Mouse (Mus musculus): ENCODE results near the gene Slc9a3r2. TPM values are rescaled to one million over a fixed set of nuclear protein-coding genes. Genes with fewer than 3 reads are reported as not detected.

Slc9a3r2 gene
- polyA plus RNA-seq, 2 experiments, result 5.5 to 8.1 TPM

- Histone ChIP-seq H3K4me2 (ENCODE audit: low read depth) (peak overlapping the region; percentile 95), H3K36me3 (replicated peaks; ENCODE audit: control insufficient read depth, insufficient read depth, low read depth) (no peaks in the 10 kb centered on the region; the same call in 1 of the 2 replicates), H3K9ac (replicated peaks) (peak overlapping the region; percentile 78), H3K27ac (peak overlapping the region; percentile 48), H3K4me3 (ENCODE audit: insufficient read depth in 1 of 2, low read depth in 2 of 2, low read length in 2 of 2) (peak overlapping the region; percentile 87), H3K4me1 (replicated peaks; ENCODE audit: control insufficient read depth in 2 of 2, insufficient read depth in 2 of 2, low read length in 1 of 2) (peaks cover 4 to 21% of the 10 kb centered on the region in 2 experiments), H3K27me3 (ENCODE audit: control insufficient read depth, insufficient read depth, low read length) (no peaks in the 10 kb centered on the region), H3K9me3 (ENCODE audit: control insufficient read depth, low read length) (no peaks in the 10 kb centered on the region)
- TF ChIP-seq CTCF (IDR thresholded peaks at IDR 0.05; ENCODE audit: low read depth), result no peak
- no peak for TF ChIP-seq EP300 (IDR thresholded peaks at IDR 0.05; ENCODE audit: low read depth)
- 12% methylated on average over 22 of the region's 22 CpGs for WGBS (ENCODE audit: insufficient replicate concordance)
- peak; percentile 22; the same call in 1 of the 2 replicates for ATAC-seq (ENCODE audit: insufficient read depth)
- no peak for DNase-seq (ENCODE audit: low read depth in 3 of 3, low spot score in 3 of 3)
These were observed 17.2 kb downstream of the Slc9a3r2 start for GRCm38 (mm10) chr17:24632813-24633449.

DNA sequence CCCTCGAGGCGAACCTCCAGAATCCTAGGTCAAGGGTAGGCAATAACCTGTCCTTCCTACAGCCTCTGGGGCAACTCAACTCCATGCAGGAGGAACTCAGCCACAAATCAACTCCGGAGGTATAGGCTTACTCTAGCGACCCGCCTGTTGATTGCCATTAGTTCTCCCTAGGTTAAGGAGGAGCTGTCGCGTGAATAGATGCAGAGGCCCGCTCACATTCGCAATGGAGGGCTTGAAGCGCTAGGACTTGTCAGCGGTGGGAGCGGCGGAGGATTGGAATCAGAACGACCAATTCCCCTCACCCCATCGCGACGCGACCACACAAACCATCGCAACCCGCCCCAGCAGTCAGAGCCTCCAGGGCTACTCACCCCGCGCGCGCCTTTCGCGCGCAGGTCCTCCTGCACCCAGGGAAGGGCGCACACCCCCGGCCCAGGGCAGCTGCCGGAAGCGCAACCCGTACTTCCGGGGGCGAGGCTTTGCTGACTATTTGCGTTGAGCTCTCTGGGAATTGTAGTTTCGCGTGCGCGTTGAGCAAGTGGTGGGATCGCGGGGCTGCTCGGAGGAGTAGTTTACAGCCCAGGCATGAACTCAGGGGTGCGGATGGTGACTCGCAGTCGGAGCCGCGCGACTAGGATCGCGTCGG lies 17.8 kb downstream of the Slc9a3r2 start, which contains the start of the genes Tsc2 and Nthl1:
Gene Tsc2 (minus strand): TSS at position 464 of the 646 bp plus-strand sequence.
Gene Nthl1 (plus strand): TSS at position 514 of the 646 bp plus-strand sequence.
- H3K27ac ChIP-seq, result peak within 1 kb of the TSS; percentile 48
- H3K9me3 ChIP-seq (ENCODE audit: control insufficient read depth, low read length), result no peaks in the 10 kb centered on the region
- H3K4me2 ChIP-seq (ENCODE audit: low read depth), result peak within 1 kb of the TSS; percentile 95
- peak within 1 kb of the TSS; percentile 78 for H3K9ac ChIP-seq (replicated peaks)
- no peaks in the 10 kb centered on the region for H3K27me3 ChIP-seq (ENCODE audit: control insufficient read depth, insufficient read depth, low read length)
- 1% methylated on average over 51 of the region's 51 CpGs for WGBS (ENCODE audit: insufficient replicate concordance)
- peak; percentile 76 for ATAC-seq (ENCODE audit: insufficient read depth)
- H3K4me3 ChIP-seq (ENCODE audit: insufficient read depth in 1 of 2, low read depth in 2 of 2, low read length in 2 of 2), result peak within 1 kb of the TSS; percentile 87
- H3K4me1 ChIP-seq (replicated peaks; ENCODE audit: control insufficient read depth in 2 of 2, insufficient read depth in 2 of 2, low read length in 1 of 2), result peaks cover 4 to 21% of the 10 kb centered on the region in 2 experiments
- TF ChIP-seq EP300 (IDR thresholded peaks at IDR 0.05; ENCODE audit: low read depth) (no peak), CTCF (IDR thresholded peaks at IDR 0.05; ENCODE audit: low read depth) (no peak)
- no peaks in the 10 kb centered on the region; the same call in 1 of the 2 replicates for H3K36me3 ChIP-seq (replicated peaks; ENCODE audit: control insufficient read depth, insufficient read depth, low read depth)
- DNase-seq (ENCODE audit: low read depth in 3 of 3, low spot score in 3 of 3), result peak; percentile 64 to 67 (median 66)

GRCm38 (mm10) chr17:24630072-24630471 lies 20.1 kb downstream of the Slc9a3r2 start:
- Histone ChIP-seq H3K27me3 (ENCODE audit: control insufficient read depth, insufficient read depth, low read length) (no peaks in the 10 kb centered on the region), H3K4me1 (replicated peaks; ENCODE audit: control insufficient read depth in 2 of 2, insufficient read depth in 2 of 2, low read length in 1 of 2) (peaks cover 4 to 14% of the 10 kb centered on the region in 2 experiments), H3K9me3 (ENCODE audit: control insufficient read depth, low read length) (no peaks in the 10 kb centered on the region), H3K27ac (no peak overlapping the region), H3K4me3 (ENCODE audit: insufficient read depth in 1 of 2, low read depth in 2 of 2, low read length in 2 of 2) (no peak overlapping the region), H3K4me2 (ENCODE audit: low read depth) (no peak overlapping the region), H3K36me3 (replicated peaks; ENCODE audit: control insufficient read depth, insufficient read depth, low read depth) (no peaks in the 10 kb centered on the region; the same call in 1 of the 2 replicates), H3K9ac (replicated peaks) (no peak overlapping the region)
- ATAC-seq (ENCODE audit: insufficient read depth) (no peak), DNase-seq (ENCODE audit: low read depth in 3 of 3, low spot score in 3 of 3) (no peak)
- 84% methylated on average over 14 of the region's 14 CpGs for WGBS (ENCODE audit: insufficient replicate concordance)
- no peak for TF ChIP-seq EP300 (IDR thresholded peaks at IDR 0.05; ENCODE audit: low read depth)

DNA sequence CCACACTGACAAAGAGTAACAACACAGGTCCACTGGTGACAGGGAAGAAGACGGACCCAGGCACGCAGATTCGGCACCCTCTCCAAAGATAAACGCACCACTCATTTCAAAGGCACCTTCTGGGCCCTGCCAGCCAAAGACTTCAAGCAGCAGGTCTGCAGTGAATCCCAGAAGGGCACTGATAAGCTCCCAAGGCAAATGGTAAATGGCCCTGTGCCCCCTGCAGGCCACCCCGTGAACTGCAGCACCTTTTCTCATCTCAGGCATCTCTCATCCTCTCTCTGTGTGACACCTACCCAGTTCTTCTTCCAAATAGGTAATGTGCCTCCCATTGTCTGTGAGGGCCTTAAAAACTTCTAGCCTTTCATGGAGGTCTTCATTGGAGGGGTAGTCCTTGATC lies 21.5 kb downstream of the Slc9a3r2 start:
- peak; percentile 23; the same call in 1 of the 2 replicates for ATAC-seq (ENCODE audit: insufficient read depth)
- no peaks in the 10 kb centered on the region; the same call in 1 of the 2 replicates for H3K36me3 ChIP-seq (replicated peaks; ENCODE audit: control insufficient read depth, insufficient read depth, low read depth)

DNA sequence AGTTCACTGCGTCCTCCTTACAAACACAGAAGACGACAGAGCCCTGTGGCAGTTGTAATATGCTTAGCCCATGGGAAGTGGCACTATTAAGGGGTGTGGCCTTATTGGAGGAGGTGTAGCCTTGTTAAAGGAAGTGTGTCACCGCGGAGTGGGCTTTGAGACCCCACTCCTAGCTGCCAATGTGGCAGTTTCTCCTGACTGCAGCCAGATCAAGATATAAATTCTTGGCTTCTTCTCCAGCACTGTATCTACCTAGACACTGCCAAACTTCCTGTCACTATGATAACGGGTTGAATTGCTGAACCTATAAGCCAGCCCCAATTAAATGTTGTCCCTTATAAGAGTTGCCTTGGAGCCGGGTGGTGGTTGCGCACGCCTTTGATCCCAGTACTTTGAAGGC lies 24.7 kb downstream of the Slc9a3r2 start:
- Histone ChIP-seq H3K9ac (replicated peaks) (no peak overlapping the region), H3K27me3 (ENCODE audit: control insufficient read depth, insufficient read depth, low read length) (no peaks in the 10 kb centered on the region), H3K27ac (no peak overlapping the region), H3K4me2 (ENCODE audit: low read depth) (no peak overlapping the region), H3K4me3 (ENCODE audit: insufficient read depth in 1 of 2, low read depth in 2 of 2, low read length in 2 of 2) (no peak overlapping the region), H3K9me3 (ENCODE audit: control insufficient read depth, low read length) (no peaks in the 10 kb centered on the region), H3K4me1 (replicated peaks; ENCODE audit: control insufficient read depth in 2 of 2, insufficient read depth in 2 of 2, low read length in 1 of 2) (0 out of 4 replicates have a peak, but pooled peaks cover 0 to 2% of the 10 kb centered on the region in 2 experiments), H3K36me3 (replicated peaks; ENCODE audit: control insufficient read depth, insufficient read depth, low read depth) (peaks cover 11% of the 10 kb centered on the region)
- DNase-seq (ENCODE audit: low read depth in 3 of 3, low spot score in 3 of 3) (no peak), ATAC-seq (ENCODE audit: insufficient read depth) (no peak)
- no peak for TF ChIP-seq CTCF (IDR thresholded peaks at IDR 0.05; ENCODE audit: low read depth)
- no peak for TF ChIP-seq EP300 (IDR thresholded peaks at IDR 0.05; ENCODE audit: low read depth)
- 80% methylated on average over 8 of the region's 8 CpGs for WGBS (ENCODE audit: insufficient replicate concordance)

More for the DNA sequence above, 21.5 kb downstream of the Slc9a3r2 start:
- Histone ChIP-seq H3K9me3 (ENCODE audit: control insufficient read depth, low read length) (no peaks in the 10 kb centered on the region), H3K9ac (replicated peaks) (no peak overlapping the region), H3K4me3 (ENCODE audit: insufficient read depth in 1 of 2, low read depth in 2 of 2, low read length in 2 of 2) (no peak overlapping the region), H3K27ac (no peak overlapping the region), H3K27me3 (ENCODE audit: control insufficient read depth, insufficient read depth, low read length) (no peaks in the 10 kb centered on the region), H3K4me1 (replicated peaks; ENCODE audit: control insufficient read depth in 2 of 2, insufficient read depth in 2 of 2, low read length in 1 of 2) (peaks cover 4 to 14% of the 10 kb centered on the region in 2 experiments), H3K4me2 (ENCODE audit: low read depth) (no peak overlapping the region)
- DNase-seq (ENCODE audit: low read depth in 3 of 3, low spot score in 3 of 3), result peak; percentile 57 to 70 (median 61)
- WGBS (ENCODE audit: insufficient replicate concordance), result 14% methylated on average over 5 of the region's 5 CpGs
- peak; percentile 99 for TF ChIP-seq CTCF (IDR thresholded peaks at IDR 0.05; ENCODE audit: low read depth)
- peak; percentile 34; the same call in 1 of the 2 replicates for TF ChIP-seq EP300 (IDR thresholded peaks at IDR 0.05; ENCODE audit: low read depth)
